In genomic region chr16:45346367-45346766, GRCm38 (mm10) we compare ENCODE assay signal across 21 mouse cellular contexts.
DNase-seq lines count a peak whose midpoint lies in the region; ATAC-seq and TF ChIP-seq lines count a peak whose summit lies in the region.
"Had no signal": no experiment of that assay in that cellular context is flagged by ENCODE, and none has a peak within 500 bp of the region (broad histone marks: within the 10 kb centered on the region; RNA-seq: fewer than 3 reads in every experiment).

No protein-coding gene starts in this region.

- peaks cover 4% of the 10 kb centered on the region for H3K4me1 ChIP-seq in heart, adult 2 months (ENCODE audit: control insufficient read depth, insufficient read depth, low read length)
- no peaks in the 10 kb centered on the region for H3K4me1 ChIP-seq in heart, embryonic 10.5 days
- H3K4me1 ChIP-seq in CH12.LX (ENCODE audit: control insufficient read depth in 1 of 2, insufficient read depth in 2 of 2), result peaks cover 22 to 58% of the 10 kb centered on the region in 2 experiments
- no peaks in the 10 kb centered on the region for H3K4me1 ChIP-seq in forebrain, embryonic 13.5 days
- no peaks in the 10 kb centered on the region for H3K4me1 ChIP-seq in hindbrain, embryonic 11.5 days (replicated peaks; ENCODE audit: control insufficient read depth, insufficient read depth, low read length)
- H3K4me1 ChIP-seq: embryonic facial prominence, embryonic 10.5 days; embryonic facial prominence, embryonic 12.5 days had no signal

- H3K79me2 ChIP-seq in heart, adult 2 months (replicated peaks; ENCODE audit: control insufficient read depth, insufficient read depth, low read length), result no peaks in the 10 kb centered on the region
- no peaks in the 10 kb centered on the region for H3K79me2 ChIP-seq in CH12.LX (replicated peaks; ENCODE audit: control insufficient read depth, extremely low read depth, insufficient read depth, poor library complexity, severe bottlenecking)

- no peaks in the 10 kb centered on the region for H3K9me3 ChIP-seq in heart, embryonic 10.5 days
- peaks cover 14% of the 10 kb centered on the region for H3K9me3 ChIP-seq in CH12.LX (replicated peaks; ENCODE audit: low read length)
- no peaks in the 10 kb centered on the region for H3K9me3 ChIP-seq in forebrain, embryonic 13.5 days (replicated peaks)
- H3K9me3 ChIP-seq in hindbrain, embryonic 11.5 days (ENCODE audit: control insufficient read depth, low read length), result no peaks in the 10 kb centered on the region
- H3K9me3 ChIP-seq: embryonic facial prominence, embryonic 10.5 days; embryonic facial prominence, embryonic 12.5 days had no signal

- ATAC-seq in forebrain, embryonic 13.5 days, result no peak
- ATAC-seq in hindbrain, embryonic 11.5 days (ENCODE audit: low FRiP score), result no peak
- ATAC-seq: forebrain, embryonic 14.5 days; forebrain, embryonic 16.5 days had no signal

- peak overlapping the region; percentile 38 for H3K27ac ChIP-seq in heart, adult 2 months
- no peak overlapping the region for H3K27ac ChIP-seq in heart, embryonic 10.5 days
- H3K27ac ChIP-seq in CH12.LX (ENCODE audit: insufficient read depth, low read depth), result peak overlapping the region; percentile 94
- H3K27ac ChIP-seq in forebrain, embryonic 13.5 days, result no peak overlapping the region
- H3K27ac ChIP-seq in hindbrain, embryonic 11.5 days (ENCODE audit: low read depth, low read length), result no peak overlapping the region
- H3K27ac ChIP-seq: embryonic facial prominence, embryonic 10.5 days; embryonic facial prominence, embryonic 12.5 days had no signal

- peaks cover 15% of the 10 kb centered on the region for H3K36me3 ChIP-seq in heart, adult 2 months (ENCODE audit: control insufficient read depth, insufficient read depth, low read length)
- no peaks in the 10 kb centered on the region for H3K36me3 ChIP-seq in heart, embryonic 10.5 days
- H3K36me3 ChIP-seq in CH12.LX (replicated peaks in 1 of 2; ENCODE audit: control insufficient read depth in 1 of 2, insufficient read depth in 1 of 2, low read length in 1 of 2), result no peaks in the 10 kb centered on the region
- no peaks in the 10 kb centered on the region for H3K36me3 ChIP-seq in forebrain, embryonic 13.5 days (ENCODE audit: poor library complexity, severe bottlenecking)
- no peaks in the 10 kb centered on the region for H3K36me3 ChIP-seq in hindbrain, embryonic 11.5 days (ENCODE audit: control insufficient read depth, insufficient read depth, low read length)
- H3K36me3 ChIP-seq: embryonic facial prominence, embryonic 10.5 days; embryonic facial prominence, embryonic 12.5 days had no signal

- peak overlapping the region; percentile 95 for H3K4me2 ChIP-seq in CH12.LX (ENCODE audit: insufficient read depth, low read depth, poor library complexity, severe bottlenecking)
- H3K4me2 ChIP-seq in forebrain, embryonic 13.5 days, result no peak overlapping the region
- no peak overlapping the region for H3K4me2 ChIP-seq in hindbrain, embryonic 11.5 days (replicated peaks; ENCODE audit: low read depth, low read length)
- H3K4me2 ChIP-seq: embryonic facial prominence, embryonic 12.5 days had no signal

- TF ChIP-seq CTCF in heart, adult 2 months (IDR thresholded peaks at IDR 0.05), result no peak
- no peak for TF ChIP-seq CTCF in CH12.LX (conservative IDR thresholded peaks at IDR 0.05 in 1 of 2, IDR thresholded peaks at IDR 0.05 in 1 of 2; ENCODE audit: low read depth in 2 of 2, low read length in 2 of 2)

- DNase-seq in heart, adult 2 months, result no peak
- DNase-seq in heart, embryonic 10.5 days (ENCODE audit: low spot score), result no peak
- DNase-seq in CD4-positive, CD25-positive, alpha-beta regulatory T cell, adult 2 months (ENCODE audit: low read depth, low spot score), result peak; percentile 47
- peak; percentile 46 for DNase-seq in CH12.LX (ENCODE audit: extremely low read depth)
- DNase-seq in induced T-regulatory cell, adult 2 months (ENCODE audit: low read depth), result peak; percentile 56
- DNase-seq in hindbrain, embryonic 11.5 days (ENCODE audit: low spot score), result no peak
- DNase-seq in adrenal gland, adult (ENCODE audit: inconsistent age in 2 of 2, low spot score in 1 of 2), result no peak
- DNase-seq: adrenal gland, adult 2 months; adrenal gland, postnatal 10 days; adrenal gland, postnatal 25 days; B cell, adult 2 months; cerebellum, adult 11 months; cerebellum, adult 18-20 months; cerebellum, adult 8-10 months; cerebellum, postnatal 10 days; cerebellum, postnatal 25 days had no signal

- no peak for TF ChIP-seq POLR2A in heart, adult 2 months (IDR thresholded peaks at IDR 0.05; ENCODE audit: insufficient read depth, low read depth, low read length)
- peak; percentile 16; the same call in 1 of the 2 replicates for TF ChIP-seq POLR2A in CH12.LX (IDR thresholded peaks at IDR 0.05; ENCODE audit: low read depth, low read length)

- TF ChIP-seq EP300 in heart, adult 2 months (IDR thresholded peaks at IDR 0.05; ENCODE audit: insufficient read depth, low read depth, low read length), result no peak
- TF ChIP-seq EP300 in CH12.LX (IDR thresholded peaks at IDR 0.05; ENCODE audit: low read length), result no peak

- TF ChIP-seq RAD21 in CH12.LX (IDR thresholded peaks at IDR 0.05; ENCODE audit: low read depth, low read length), result no peak

- intact Hi-C loops in heart, adult 2 months (cut with DNase I), result loop anchor here (5.0 kb wide), 2 partner anchors 61 to 89 kb away; partner anchors contain the start of gene Cd200

- 94% methylated on average over 2 of the region's 2 CpGs for WGBS in heart, adult 2 months
- 84% methylated on average over 2 of the region's 2 CpGs for WGBS in heart, embryonic 10.5 days
- WGBS in forebrain, embryonic 13.5 days, result 94% methylated on average over 2 of the region's 2 CpGs
- 88% methylated on average over 2 of the region's 2 CpGs for WGBS in hindbrain, embryonic 11.5 days

- no peaks in the 10 kb centered on the region for H3K27me3 ChIP-seq in heart, adult 2 months (ENCODE audit: control insufficient read depth, insufficient read depth, low read length)
- no peaks in the 10 kb centered on the region for H3K27me3 ChIP-seq in heart, embryonic 10.5 days (ENCODE audit: insufficient read depth, poor library complexity, severe bottlenecking)
- no peaks in the 10 kb centered on the region for H3K27me3 ChIP-seq in CH12.LX (replicated peaks)
- H3K27me3 ChIP-seq in forebrain, embryonic 13.5 days, result no peaks in the 10 kb centered on the region
- no peaks in the 10 kb centered on the region for H3K27me3 ChIP-seq in hindbrain, embryonic 11.5 days (ENCODE audit: control insufficient read depth, insufficient read depth, low read length)
- H3K27me3 ChIP-seq: embryonic facial prominence, embryonic 12.5 days had no signal

- H3K4me3 ChIP-seq in heart, adult 2 months, result no peak overlapping the region
- H3K4me3 ChIP-seq in heart, embryonic 10.5 days, result no peak overlapping the region
- no peak overlapping the region for H3K4me3 ChIP-seq in CH12.LX (replicated peaks in 1 of 3; ENCODE audit: low read depth in 2 of 3, low read length in 2 of 3, poor library complexity in 1 of 3)
- H3K4me3 ChIP-seq in forebrain, embryonic 13.5 days, result no peak overlapping the region
- no peak overlapping the region for H3K4me3 ChIP-seq in hindbrain, embryonic 11.5 days (ENCODE audit: low read depth, low read length)
- H3K4me3 ChIP-seq: embryonic facial prominence, embryonic 10.5 days; embryonic facial prominence, embryonic 12.5 days had no signal

- dilution Hi-C loops in CH12.LX (cut with MboI; ENCODE audit: extremely low pct_ligation_motif_present, extremely low pct_unique_long_range_greater_than_20kb, low sequenced_read_pairs), result no loop called here

- H3K9ac ChIP-seq in heart, adult 2 months (ENCODE audit: low read depth, low read length), result no peak overlapping the region
- H3K9ac ChIP-seq in CH12.LX (ENCODE audit: insufficient read depth, low read depth), result peak overlapping the region; percentile 90
- no peak overlapping the region for H3K9ac ChIP-seq in forebrain, embryonic 13.5 days
- no peak overlapping the region for H3K9ac ChIP-seq in hindbrain, embryonic 11.5 days (ENCODE audit: low read depth, low read length)
- H3K9ac ChIP-seq: embryonic facial prominence, embryonic 12.5 days had no signal

- in situ Hi-C loops in CH12.LX (cut with MboI; ENCODE audit: low pct_ligation_motif_present, low pct_unique_long_range_greater_than_20kb, low sequenced_read_pairs), result no loop called here

TF ChIP-seq in CH12.LX, 34 proteins besides CTCF, POLR2A, EP300 and RAD21:
- TF ChIP-seq TCF12 (IDR thresholded peaks at IDR 0.05; ENCODE audit: low read depth, low read length) (no peak), TBP (conservative IDR thresholded peaks at IDR 0.05; ENCODE audit: low read depth, low read length) (0 out of 2 replicates have a peak, but pooled peaks have one; percentile 51), GABPA (IDR thresholded peaks at IDR 0.05; ENCODE audit: insufficient replicate concordance, low read depth, low read length) (no peak), MAZ (IDR thresholded peaks at IDR 0.05; ENCODE audit: low read depth, low read length) (no peak), ZNF384 (IDR thresholded peaks at IDR 0.05; ENCODE audit: low read depth, low read length) (no peak), JUND (conservative IDR thresholded peaks at IDR 0.05; ENCODE audit: low read depth, low read length) (no peak)

Comparison
In these comparisons a context has a peak if more than half of its experiments do, and no peak if none do; other contexts are left out.
1. H3K27ac ChIP-seq: peak in heart, adult 2 months (single experiment) and CH12.LX (single experiment); none in heart, embryonic 10.5 days (single experiment), forebrain, embryonic 13.5 days (single experiment) and hindbrain, embryonic 11.5 days (single experiment).
2. DNase-seq: peak in CD4-positive, CD25-positive, alpha-beta regulatory T cell, adult 2 months (single experiment), CH12.LX (single experiment) and induced T-regulatory cell, adult 2 months (single experiment); none in heart, adult 2 months (0 of 2), heart, embryonic 10.5 days (single experiment), hindbrain, embryonic 11.5 days (single experiment) and adrenal gland, adult (0 of 2).